Mouse (Mus musculus): ENCODE data around the gene Fam196b.

- TF ChIP-seq CTCF (IDR thresholded peaks at IDR 0.05; ENCODE audit: extremely low read depth, insufficient read depth, low read length) (no peak), POLR2A (IDR thresholded peaks at IDR 0.05; ENCODE audit: extremely low read depth, insufficient read depth, low read length) (no peak)
These were observed 2.9 kb upstream of the Fam196b start for GRCm38 (mm10) chr11:34311717-34312116.
